Mouse (Mus musculus) heart, embryonic 13.5 days (tissue): ENCODE data around the gene Map3k19. TPM values are rescaled to one million over a fixed set of nuclear protein-coding genes. Genes with fewer than 3 reads are reported as not detected.

Source experiments
- ATAC-seq: fragments of 200-750 bp; cut with Nextera tagmentation; 2 replicates; pipeline ENCODE4 v1.8.0; 2017; ENCODE audit warnings: moderate TSS enrichment; ENCODE audit not compliant: insufficient number of reproducible peaks, low FRiP score, low TSS enrichment; ENCODE audit errors: extremely low read depth
- H3K27ac ChIP-seq: fragments of 300-500 bp; sonication (generic); replicated peaks from 2 replicates; pipeline ENCODE4 v1.5.1; 2015; ENCODE audit warnings: moderate library complexity, mild to moderate bottlenecking, inconsistent platforms
- H3K27me3 ChIP-seq: fragments of 300-500 bp; sonication (generic); replicated peaks from 2 replicates; pipeline ENCODE4 v1.6.1; 2015; ENCODE audit warnings: mild to moderate bottlenecking, inconsistent platforms
- H3K36me3 ChIP-seq: fragments of 300-500 bp; sonication (generic); 2 replicates; pipeline ENCODE4 v1.6.1; 2015; ENCODE audit warnings: mild to moderate bottlenecking, inconsistent platforms
- H3K4me1 ChIP-seq: fragments of 300-500 bp; sonication (generic); 2 replicates; pipeline ENCODE4 v1.6.1; 2015; ENCODE audit warnings: inconsistent platforms
- H3K4me2 ChIP-seq: fragments of 300-500 bp; sonication (generic); 2 replicates; pipeline ENCODE4 v1.6.1; 2015; ENCODE audit warnings: inconsistent platforms, mild to moderate bottlenecking, moderate library complexity
- H3K4me3 ChIP-seq: fragments of 300-500 bp; sonication (generic); 2 replicates; pipeline ENCODE4 v1.5.1; 2015; ENCODE audit warnings: moderate library complexity, mild to moderate bottlenecking, inconsistent platforms
- H3K9ac ChIP-seq: fragments of 300-500 bp; sonication (generic); 2 replicates; pipeline ENCODE4 v1.6.1; 2015; ENCODE audit warnings: inconsistent platforms, mild to moderate bottlenecking, moderate library complexity
- H3K9me3 ChIP-seq: fragments of 300-500 bp; sonication (generic); 2 replicates; pipeline ENCODE4 v1.6.1; 2016; ENCODE audit warnings: inconsistent platforms
- WGBS: fragments of 180-500 bp; shearing (Covaris S2); methylation state at CpG from one replicate; pipeline ENCODE4 v1.1.7; 2015; ENCODE audit warnings: mixed read lengths; 5-methylcytosine and 5-hydroxymethylcytosine counted together
- polyA plus RNA-seq: library from polyadenylated mRNA; unstranded; fragments of >200 nt; fragmentation: Nextera tagmentation; extraction: Ambion mirVana; gene quantifications from 2 replicates; pipeline ENCODE4 v1.2.1, GENCODE M21; 2015

Map3k19 gene
- polyA plus RNA-seq, 1 experiment from 2014 or later = 0.04 TPM

DNA sequence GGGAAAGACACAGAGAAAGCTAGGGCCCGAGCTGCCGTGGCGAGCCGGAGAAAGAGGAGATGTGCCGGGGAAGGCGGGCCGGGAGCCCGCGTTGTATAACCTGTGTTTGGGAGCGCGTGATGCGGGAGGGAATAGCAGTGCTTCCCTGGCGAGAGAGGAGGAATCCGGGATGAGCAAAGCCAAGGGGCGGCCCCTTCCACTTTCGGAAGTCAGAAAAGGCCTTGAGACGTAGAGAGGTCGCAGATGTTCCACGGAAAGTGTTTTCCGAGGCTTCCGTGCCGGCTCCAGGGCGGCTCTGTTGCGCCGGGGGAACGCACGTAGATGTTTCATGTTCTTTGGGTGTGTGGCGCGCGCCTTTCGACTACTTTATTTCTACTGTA is 80.3 kb downstream of the Map3k19 start:
- Histone ChIP-seq H3K9me3 (no peaks in the 10 kb centered on the region), H3K9ac (peak overlapping the region; percentile 96), H3K27me3 (no peaks in the 10 kb centered on the region), H3K36me3 (peaks cover 23% of the 10 kb centered on the region), H3K4me3 (peak overlapping the region; percentile 86), H3K4me2 (peak overlapping the region; percentile 92), H3K27ac (peak overlapping the region; percentile 92), H3K4me1 (peaks cover 52% of the 10 kb centered on the region)
- peak; percentile 1; the same call in 1 of the 2 replicates for ATAC-seq
- WGBS = 0% methylated on average over 31 of the region's 31 CpGs

DNA sequence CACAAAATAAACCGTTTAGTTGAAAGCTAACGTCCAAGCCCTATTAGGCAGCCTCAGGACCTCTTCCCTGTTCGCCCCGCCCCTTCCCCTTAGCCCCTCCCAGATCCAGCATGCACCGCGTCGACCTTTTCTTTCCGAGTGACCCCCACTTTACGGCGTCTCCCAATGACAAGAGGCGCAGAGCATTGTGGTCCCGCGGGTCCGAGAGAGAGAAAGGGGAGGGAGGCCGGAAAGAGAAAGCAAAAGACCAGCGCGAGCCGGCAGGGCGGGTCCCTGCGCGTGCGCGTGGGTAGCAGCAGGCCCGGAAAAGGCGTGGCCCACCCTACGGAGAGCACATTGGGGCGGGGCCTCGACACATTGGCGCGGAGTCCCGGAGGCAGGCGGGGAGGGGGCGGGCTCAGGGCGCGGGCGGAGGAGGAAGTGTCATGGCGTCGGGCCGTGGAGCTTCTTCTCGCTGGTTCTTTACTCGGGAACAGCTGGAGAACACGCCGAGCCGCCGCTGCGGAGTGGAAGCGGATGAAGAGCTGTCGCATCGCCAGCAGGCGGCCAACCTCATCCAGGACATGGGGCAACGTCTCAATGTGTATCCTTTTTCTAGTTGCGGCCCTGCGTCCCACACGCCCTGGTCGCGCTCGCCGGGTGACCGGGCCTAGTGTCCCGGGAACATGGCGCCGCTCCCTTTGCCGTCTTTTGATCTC is 80.9 kb downstream of the Map3k19 start, which contains the start of gene Ccnt2:
Gene Ccnt2, plus strand, starts transcription at position 362 of the 698 bp plus-strand sequence.
- Histone ChIP-seq H3K36me3 (peaks cover 18% of the 10 kb centered on the region), H3K4me1 (peaks cover 47% of the 10 kb centered on the region), H3K27ac (peak within 1 kb of the TSS; percentile 92), H3K4me3 (peak within 1 kb of the TSS; percentile 86), H3K27me3 (no peaks in the 10 kb centered on the region), H3K9me3 (no peaks in the 10 kb centered on the region), H3K9ac (peak within 1 kb of the TSS; percentile 96), H3K4me2 (peak within 1 kb of the TSS; percentile 92)
- WGBS = under 1% methylated on average over 63 of the region's 63 CpGs
- ATAC-seq = peak; percentile 99

DNA sequence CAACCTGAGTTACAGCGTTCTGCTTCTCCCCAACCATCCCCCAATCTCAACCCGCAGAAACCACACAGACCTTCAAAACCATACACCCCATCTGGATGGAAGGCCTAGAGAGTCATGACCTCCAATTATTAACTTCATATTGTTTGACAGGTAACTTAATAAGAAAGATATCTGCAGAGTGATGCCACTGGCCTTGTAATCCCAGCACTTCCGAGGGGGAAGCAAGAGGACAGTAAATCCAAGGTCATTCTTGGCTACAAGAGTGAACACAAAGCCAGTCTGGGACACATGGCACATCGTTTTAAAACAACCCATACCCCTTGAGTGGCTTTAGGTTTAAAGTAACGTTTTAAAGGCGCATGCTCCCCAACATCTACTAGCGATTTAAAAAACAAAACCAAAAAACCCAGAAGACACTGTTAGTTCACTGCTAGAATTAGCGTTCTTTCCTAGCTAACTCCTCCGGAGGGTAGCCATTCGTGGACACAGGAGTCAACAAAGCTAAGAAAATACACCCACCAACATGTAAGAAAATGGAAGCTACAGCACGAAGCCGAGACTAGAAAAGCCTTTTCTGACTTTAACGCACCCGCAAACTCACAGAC is 81.5 kb downstream of the Map3k19 start:
- Histone ChIP-seq H3K9me3 (no peaks in the 10 kb centered on the region), H3K4me3 (peak overlapping the region; percentile 86), H3K27ac (peak overlapping the region; percentile 92), H3K9ac (peak overlapping the region; percentile 83), H3K36me3 (peaks cover 13% of the 10 kb centered on the region), H3K4me1 (peaks cover 40% of the 10 kb centered on the region), H3K27me3 (no peaks in the 10 kb centered on the region), H3K4me2 (peak overlapping the region; percentile 88)
- 2% methylated on average over 14 of the region's 14 CpGs for WGBS
- ATAC-seq = no peak

DNA sequence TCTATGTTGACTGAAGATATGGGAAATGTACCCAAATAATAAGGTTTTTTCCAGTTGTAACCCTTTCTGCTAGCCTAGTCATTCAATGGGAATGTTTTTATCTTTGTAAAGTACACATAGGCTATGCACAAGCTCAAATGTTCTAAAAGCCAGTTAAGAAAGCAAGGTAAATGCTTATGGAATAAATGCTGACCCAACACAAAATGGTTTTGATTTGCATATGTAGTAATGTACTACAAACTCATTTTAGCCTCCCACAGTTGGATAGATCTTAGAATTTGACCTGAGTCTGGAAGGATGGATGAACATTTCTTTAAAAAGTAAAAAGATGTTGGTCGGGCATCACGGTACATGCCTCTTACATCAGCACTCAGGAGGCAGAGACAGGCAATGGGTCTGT is 88.1 kb downstream of the Map3k19 start:
- Histone ChIP-seq H3K36me3 (peaks cover 2% of the 10 kb centered on the region; the same call in 1 of the 2 replicates), H3K27ac (no peak overlapping the region), H3K4me3 (no peak overlapping the region), H3K4me1 (0 out of 2 replicates have a peak, but pooled peaks cover 1% of the 10 kb centered on the region), H3K27me3 (no peaks in the 10 kb centered on the region), H3K9me3 (no peaks in the 10 kb centered on the region), H3K9ac (no peak overlapping the region), H3K4me2 (no peak overlapping the region)
- no peak for ATAC-seq
- WGBS = 79% methylated on average over 2 of the region's 2 CpGs

DNA sequence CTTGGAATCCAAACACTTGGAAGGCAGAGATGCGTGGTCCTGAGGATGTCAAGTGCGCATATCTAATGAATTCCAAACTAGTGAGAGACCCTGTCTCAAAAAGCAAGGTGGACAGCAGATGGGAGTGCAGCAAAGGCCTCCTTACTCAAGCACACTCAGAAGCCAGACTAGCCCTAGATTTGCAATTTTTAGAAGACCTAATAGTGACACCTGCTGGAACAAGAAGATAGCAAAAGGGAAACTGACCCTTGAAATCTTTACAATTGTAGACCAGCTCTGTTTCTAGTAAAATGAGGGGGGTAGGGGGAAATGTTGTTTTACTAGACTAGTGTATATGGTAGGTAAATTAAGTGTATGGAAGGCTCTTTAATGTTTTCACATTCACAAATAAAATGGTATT is 89.4 kb downstream of the Map3k19 start:
- no peaks in the 10 kb centered on the region for H3K27me3 ChIP-seq
- no peak overlapping the region for H3K4me3 ChIP-seq
- no peaks in the 10 kb centered on the region for H3K9me3 ChIP-seq
- no peak overlapping the region for H3K9ac ChIP-seq
- no peak for ATAC-seq
- no peak overlapping the region for H3K4me2 ChIP-seq
- H3K27ac ChIP-seq = no peak overlapping the region
- no peaks in the 10 kb centered on the region for H3K36me3 ChIP-seq
- WGBS = 54% methylated on average over 2 of the region's 2 CpGs
- no peaks in the 10 kb centered on the region for H3K4me1 ChIP-seq

Other genes with a start within 250 kb of the Map3k19 start
- gene Tmem163, start 175.5 kb downstream of the Map3k19 start, polyA plus RNA-seq = 22.4 and 23.6 TPM in 2 replicates
- gene Acmsd, start 125.6 kb downstream of the Map3k19 start, polyA plus RNA-seq = 0.49 and 0.56 TPM in 2 replicates
- 56.9 and 62.6 TPM in 2 replicates for gene Ccnt2, start 80.9 kb downstream of the Map3k19 start, polyA plus RNA-seq
- 21.7 and 21.8 TPM in 2 replicates for gene Rab3gap1, start 13.7 kb upstream of the Map3k19 start, polyA plus RNA-seq
- 5.7 and 5.8 TPM in 2 replicates for gene Zranb3, start 248.0 kb upstream of the Map3k19 start, polyA plus RNA-seq
- 48.5 and 49.0 TPM in 2 replicates for gene R3hdm1, start 248.3 kb upstream of the Map3k19 start, polyA plus RNA-seq